Mouse (Mus musculus) lung, postnatal 0 days (tissue): ENCODE measurements around the gene Usp39.

ENCODE experiments used
- CTCF ChIP-seq: IDR thresholded peaks from 2 replicates; pipeline ENCODE4 v1.5.1; 2016; ENCODE audit warnings: antibody characterized with exemption, mild to moderate bottlenecking
- EP300 ChIP-seq: IDR thresholded peaks from 2 replicates; pipeline ENCODE4 v1.6.1; 2016; ENCODE audit warnings: antibody characterized with exemption, mild to moderate bottlenecking, control low read depth

- TF ChIP-seq CTCF, result no peak
- TF ChIP-seq EP300, result no peak
Observed at GRCm38 (mm10) chr6:72366844-72367443, 22.0 kb upstream of the Usp39 start, which contains the start of gene Rnf181.
